Mouse (Mus musculus) kidney, postnatal 4 days (tissue): ENCODE data around the gene Rptn.
"Not testable (repeated sequence)": the region's sequence is repeated elsewhere in the genome, so short reads cannot be mapped to it uniquely, and the experiment has no call there.

Source experiments
- DNase-seq, 2 experiments: peaks; one replicate each; pipeline ENCODE4 v3.0.0; 2021; ENCODE audit warnings: mixed read lengths in 2 of 2

Gene Rptn

GRCm38 (mm10) chr3:93393366-93393765 is at the start of gene Rptn:
TSS of gene Rptn (plus strand) at chr3:93393699.
- DNase-seq, result no peak

GRCm38 (mm10) chr3:93346896-93347295 is 46.6 kb upstream of the Rptn start:
- no peak for DNase-seq

GRCm38 (mm10) chr3:93360045-93360444 is 33.5 kb upstream of the Rptn start:
- peak; percentile 81 to 82 for DNase-seq

- no peak for DNase-seq
Observed at GRCm38 (mm10) chr3:93361933-93362574, 31.4 kb upstream of the Rptn start.

- DNase-seq, result peak; percentile 18 to 32
Observed at GRCm38 (mm10) chr3:93366966-93367575, 26.4 kb upstream of the Rptn start.

GRCm38 (mm10) chr3:93368171-93368570 is 25.3 kb upstream of the Rptn start:
- DNase-seq, result no peak

GRCm38 (mm10) chr3:93373416-93373815 is 20.1 kb upstream of the Rptn start:
- DNase-seq, result no peak

- no peak for DNase-seq
Observed at GRCm38 (mm10) chr3:93375196-93375595, 18.3 kb upstream of the Rptn start.

- DNase-seq, result no peak
Observed at GRCm38 (mm10) chr3:93375601-93376000, 17.9 kb upstream of the Rptn start.

GRCm38 (mm10) chr3:93378146-93378545 is 15.4 kb upstream of the Rptn start:
- DNase-seq, result no peak

GRCm38 (mm10) chr3:93403936-93404335 is 10.4 kb downstream of the Rptn start:
- no peak for DNase-seq

- DNase-seq, result peak; percentile 50 to 53
Observed at GRCm38 (mm10) chr3:93406992-93407391, 13.5 kb downstream of the Rptn start.

GRCm38 (mm10) chr3:93411905-93412304 is 18.4 kb downstream of the Rptn start:
- DNase-seq, result no peak

GRCm38 (mm10) chr3:93431673-93432072 is 38.2 kb downstream of the Rptn start:
- DNase-seq, result no peak

- no peak for DNase-seq
Observed at GRCm38 (mm10) chr3:93442030-93442429, 48.5 kb downstream of the Rptn start, which contains the start of gene Tchh. TSS of gene Tchh (plus strand) at chr3:93442330.

- peak; percentile 28 to 58 for DNase-seq
Observed at GRCm38 (mm10) chr3:93443501-93444101, 50.1 kb downstream of the Rptn start.

- peak; percentile 76 to 85 for DNase-seq
Observed at GRCm38 (mm10) chr3:93444343-93445164, 51.1 kb downstream of the Rptn start.

- DNase-seq, result peak; percentile 40 to 62
Observed at GRCm38 (mm10) chr3:93445165-93445705, 51.7 kb downstream of the Rptn start.

GRCm38 (mm10) chr3:93446128-93446755 is 52.7 kb downstream of the Rptn start:
- peak; percentile 47 to 63 for DNase-seq

- not testable (repeated sequence) for DNase-seq
Observed at GRCm38 (mm10) chr3:93446756-93447137, 53.2 kb downstream of the Rptn start.

GRCm38 (mm10) chr3:93447138-93447841 is 53.8 kb downstream of the Rptn start:
- DNase-seq, result peak; percentile 64 to 77
